Mouse (Mus musculus) R1 (cell line): Measurements from ENCODE around the gene Ing1.
A peak's percentile ranks its signal among the peaks of the same experiment; 100 is the strongest.

Source experiments
- DNase-seq: peaks from one replicate; pipeline ENCODE4 v3.0.0-alpha.2; 2018; ENCODE audit warnings: low read depth, low spot score

Ing1 gene

DNA sequence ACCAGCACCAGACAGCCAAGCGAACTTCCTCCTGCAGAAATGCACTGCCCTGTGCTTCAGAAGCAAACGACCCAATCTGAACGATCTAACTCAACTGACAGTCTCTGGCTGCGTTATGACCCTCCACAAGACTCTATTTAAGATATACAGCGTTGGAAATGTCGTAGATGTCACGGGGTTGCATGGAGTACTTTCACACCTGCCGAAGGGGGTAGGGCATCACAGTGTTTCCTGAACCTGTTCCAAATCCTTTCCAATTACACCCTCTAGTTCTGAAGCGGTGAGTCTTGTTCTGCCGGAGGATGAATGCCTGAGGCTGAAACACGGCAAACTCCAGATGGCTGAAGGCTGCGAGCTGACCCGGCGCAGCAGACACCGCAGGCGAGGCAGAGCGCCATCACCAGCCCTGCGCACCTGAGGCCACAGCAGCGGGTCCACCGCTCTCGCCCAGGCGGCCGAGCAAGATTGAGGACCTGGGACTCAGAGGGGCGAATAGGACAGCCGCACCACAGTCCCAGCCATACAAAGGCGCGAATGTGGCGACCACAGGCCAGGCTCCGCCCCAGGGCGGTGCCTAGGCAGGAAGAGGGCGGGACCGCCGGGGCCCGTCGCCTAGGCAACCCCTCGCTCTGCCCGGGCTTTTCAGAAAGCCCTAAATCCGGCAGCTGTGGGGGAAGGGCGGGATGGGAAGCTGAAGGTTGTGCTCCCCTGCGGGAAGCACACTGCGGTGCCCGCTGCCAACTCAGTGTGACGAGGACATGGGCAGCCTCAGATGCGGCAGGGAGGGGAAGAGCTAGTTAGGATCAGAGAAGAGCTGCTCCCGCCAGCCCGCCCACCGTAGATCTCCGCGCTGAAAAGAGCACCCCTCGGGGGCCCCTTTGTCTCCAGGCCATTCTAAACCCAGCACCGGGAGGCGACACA, at the start of gene Ing1:
Gene Ing1 (plus strand): TSS at position 773 of the 921 bp plus-strand sequence.
- DNase-seq, result peak; percentile 96

DNA sequence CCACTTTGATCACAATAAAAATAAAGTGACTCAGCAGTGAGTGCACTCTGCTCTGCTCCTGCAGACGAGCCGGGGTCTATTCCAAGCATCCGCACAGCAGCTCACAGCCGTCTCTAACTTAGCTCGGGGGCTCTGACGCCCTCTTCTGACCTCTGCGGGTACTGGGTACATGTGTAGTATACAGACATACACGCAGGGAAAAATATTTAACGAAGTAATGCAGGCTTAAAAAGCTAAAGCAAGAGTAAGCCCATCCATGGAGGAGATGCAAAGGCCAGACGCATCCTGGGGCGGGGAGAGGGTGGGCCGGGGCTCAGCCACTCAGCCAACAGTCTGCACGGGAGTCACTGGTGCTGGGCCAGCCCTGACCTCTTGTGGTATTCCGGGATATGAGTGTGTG, 49.3 kb upstream of the Ing1 start:
- DNase-seq, result peak; percentile 43

DNA sequence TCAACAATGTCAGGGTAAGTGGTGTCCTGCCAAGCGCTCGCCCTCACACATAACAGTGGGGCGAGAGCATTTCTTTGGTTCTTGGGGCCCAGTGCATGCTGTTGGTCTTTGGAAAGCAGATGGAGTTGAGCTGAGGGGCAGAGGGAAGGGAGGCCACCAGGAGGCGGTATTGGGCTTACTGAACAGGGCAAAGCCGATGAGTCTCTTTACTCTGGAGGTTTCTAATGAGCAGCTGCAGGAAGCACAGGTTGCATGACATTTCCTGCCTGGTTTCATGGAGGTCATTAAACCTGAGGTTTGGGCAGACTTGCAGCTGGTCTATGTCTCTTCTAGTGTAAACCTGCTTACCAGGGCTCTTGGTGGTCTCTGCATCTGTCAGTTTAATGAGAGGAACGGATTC, 48.6 kb upstream of the Ing1 start:
- DNase-seq, result peak; percentile 77

DNA sequence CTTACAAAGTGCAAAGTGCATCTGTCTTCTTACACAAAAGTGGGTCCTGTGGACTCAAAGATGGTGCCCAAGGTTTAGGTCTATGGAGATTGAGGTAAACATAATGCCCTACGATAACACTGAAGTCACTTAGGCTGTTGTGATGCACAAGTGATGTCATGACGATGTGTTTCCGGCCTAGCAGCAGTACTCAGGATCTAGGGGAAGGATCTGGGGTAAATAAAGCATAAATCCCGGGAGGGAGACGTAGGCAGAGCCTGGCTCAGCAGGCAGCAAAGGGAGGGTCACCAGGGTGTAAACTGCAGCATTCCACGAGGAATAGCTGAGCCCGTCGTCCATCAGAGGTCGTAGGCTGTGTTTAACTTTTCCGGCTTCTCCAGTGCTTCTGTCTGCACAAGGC, 46.5 kb upstream of the Ing1 start:
- peak; percentile 59 for DNase-seq

DNA sequence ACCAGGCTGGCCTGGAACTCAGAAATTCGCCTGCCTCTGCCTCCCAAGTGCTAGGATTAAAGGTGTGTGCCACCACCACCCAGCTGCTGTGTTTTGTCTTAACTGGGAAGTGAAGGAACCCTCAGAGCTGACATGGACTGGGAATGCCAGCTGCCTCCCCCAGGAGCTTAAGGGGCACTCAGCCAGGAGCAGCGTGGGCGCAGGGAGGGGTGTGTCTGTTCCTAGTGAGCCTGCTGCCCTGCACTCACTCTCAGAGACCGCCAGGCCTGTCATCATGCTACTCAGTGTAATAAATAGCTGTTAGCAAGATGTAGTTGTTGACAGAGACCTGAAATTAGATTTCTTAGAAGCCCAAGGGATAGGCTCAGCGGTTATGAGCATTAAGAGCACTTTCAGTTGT, 44.4 kb upstream of the Ing1 start:
- no peak for DNase-seq

DNA sequence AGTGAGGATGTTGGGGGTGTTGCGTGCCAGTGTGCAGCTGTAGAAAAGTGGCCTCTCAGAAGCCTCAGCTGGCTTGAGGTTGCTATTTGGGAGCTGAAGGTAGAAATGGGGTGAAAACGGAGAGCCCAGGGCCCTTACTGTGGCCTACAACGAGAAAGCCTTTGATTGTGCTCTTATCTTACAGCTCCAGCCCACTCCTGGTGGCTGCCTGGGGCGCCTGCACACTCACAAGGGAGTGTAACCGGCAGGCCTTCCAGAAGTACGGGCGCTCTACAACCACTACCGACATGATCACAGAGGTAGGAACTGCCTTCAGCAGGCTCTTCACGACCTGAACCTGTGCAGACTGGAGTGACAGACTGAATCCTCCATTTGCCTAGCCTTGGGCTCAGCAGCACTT, 42.7 kb upstream of the Ing1 start:
- no peak for DNase-seq

DNA sequence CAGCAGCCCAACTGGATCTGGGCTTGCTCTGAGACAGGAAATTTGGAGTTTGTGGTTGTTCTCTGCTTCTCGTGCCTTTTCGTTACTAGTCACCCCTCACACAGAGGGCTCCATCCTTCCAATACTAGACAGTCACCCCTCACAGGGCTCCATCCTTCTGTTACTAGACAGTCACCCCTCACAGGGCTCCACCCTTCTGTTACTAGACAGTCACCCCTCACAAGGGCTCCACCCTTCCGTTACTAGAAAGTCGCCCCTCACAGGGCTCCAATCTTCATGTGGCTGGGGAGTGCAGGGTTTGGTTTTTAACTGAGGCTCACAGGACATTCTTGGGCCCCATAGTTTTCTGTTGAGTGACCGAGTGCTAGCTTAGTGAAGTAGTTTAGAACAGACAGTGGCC, 42.1 kb upstream of the Ing1 start:
- DNase-seq, result peak; percentile 48

DNA sequence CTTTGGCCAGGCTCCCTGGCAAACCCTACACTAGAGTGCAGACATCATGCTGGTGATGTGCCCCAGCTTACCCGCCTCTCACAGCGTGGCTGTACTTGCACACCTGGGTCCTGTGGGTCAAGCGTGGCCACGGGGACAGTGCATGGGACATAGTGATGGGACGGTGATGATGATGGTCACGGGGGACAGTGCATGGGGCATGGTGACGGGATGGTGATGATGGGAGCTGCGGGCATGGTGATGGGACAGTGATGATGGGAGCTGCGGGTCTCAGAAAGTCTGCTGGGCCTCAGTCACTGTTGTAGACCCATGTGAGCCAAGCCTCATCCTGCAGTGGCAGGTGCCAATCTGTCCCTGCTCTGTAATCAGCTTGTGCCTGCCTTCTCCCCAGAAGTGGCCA, 39.1 kb upstream of the Ing1 start:
- DNase-seq, result no peak

DNA sequence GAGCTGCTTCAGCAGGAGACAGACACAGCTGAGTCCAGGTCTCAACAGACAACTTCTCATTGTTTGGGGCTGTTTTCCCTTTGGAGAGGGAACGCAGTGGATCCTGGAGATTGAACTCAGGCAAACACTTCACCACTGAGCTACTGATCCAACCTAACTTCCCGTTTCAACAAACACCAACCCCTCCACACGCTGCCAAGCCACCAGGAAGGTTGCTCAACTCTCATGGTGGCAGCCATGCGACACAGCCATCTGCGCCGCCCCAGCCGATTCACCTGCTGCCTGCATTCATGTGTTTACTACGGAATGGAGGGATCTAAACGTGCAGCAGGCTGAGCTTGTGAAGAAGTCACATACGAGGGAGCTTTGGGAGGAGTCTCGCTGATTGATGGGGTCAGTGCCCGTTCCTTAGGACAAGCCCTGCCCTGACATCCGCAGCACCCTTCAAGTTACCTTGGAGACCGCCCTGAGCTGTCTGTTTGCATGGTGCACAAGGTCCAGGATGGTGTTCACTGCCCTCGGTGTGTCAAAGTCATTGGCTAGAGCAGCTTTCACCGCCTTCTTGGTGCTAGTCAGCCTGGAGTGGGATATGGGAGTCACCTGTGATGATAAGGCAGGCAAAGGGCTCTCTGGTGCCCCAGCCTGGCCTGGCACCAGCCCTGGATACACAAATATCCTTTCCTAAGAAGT, 37.9 kb upstream of the Ing1 start:
- no peak for DNase-seq

DNA sequence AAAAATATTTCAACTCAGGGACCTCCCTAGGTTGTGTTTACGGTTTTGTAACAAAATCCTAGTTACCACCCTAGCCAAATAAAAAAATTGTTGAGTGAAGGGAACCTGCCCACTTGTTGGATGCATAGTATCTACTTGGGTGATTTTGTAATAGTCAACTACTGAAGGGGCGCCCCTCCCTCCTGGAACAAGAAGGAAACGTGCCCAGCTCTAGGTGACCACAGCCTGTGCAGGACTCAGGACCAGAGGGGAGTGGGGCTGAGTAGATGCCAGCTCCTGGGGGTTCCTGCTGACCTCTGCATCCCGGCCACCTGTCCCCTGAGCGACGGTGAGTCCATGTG, 37.3 kb upstream of the Ing1 start:
- no peak for DNase-seq

DNA sequence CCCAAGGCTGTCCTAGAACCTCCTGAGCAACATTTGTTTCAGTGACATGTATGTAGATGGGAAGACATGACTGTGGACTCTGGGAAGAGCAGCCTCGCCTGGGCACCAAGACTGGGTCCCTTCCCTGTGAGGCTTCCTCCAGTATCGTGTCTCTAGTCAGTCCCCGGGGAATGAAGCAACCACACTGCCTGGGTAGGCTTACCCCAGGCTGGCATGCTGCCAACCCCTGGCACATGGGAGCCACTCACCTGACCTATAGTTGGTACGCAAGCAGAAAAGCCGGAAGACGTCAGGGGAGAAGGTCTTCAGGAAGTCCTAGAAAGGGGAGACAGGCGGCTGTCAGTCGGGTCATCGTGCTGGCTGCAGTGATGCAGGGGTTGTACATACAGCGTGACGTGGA, 36.7 kb upstream of the Ing1 start:
- no peak for DNase-seq

DNA sequence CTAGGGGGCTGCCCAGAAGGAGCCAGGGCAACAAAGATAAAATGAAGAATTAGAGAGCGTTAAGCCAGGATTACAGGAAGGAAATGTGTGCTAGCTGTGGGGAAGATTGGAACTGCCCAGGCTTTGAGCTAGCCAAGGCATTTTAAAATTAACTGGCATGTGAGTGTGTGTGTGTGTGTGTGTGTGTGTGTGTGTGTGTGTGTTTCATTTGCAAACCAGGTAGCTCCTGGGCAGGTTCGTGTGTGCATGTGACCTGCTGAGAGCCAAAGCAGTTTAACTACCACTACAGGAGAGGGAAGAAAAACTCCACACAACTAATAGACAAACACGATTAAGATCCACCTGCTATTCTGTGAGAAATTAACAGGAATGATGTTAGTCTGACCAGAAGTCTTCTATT, 32.0 kb upstream of the Ing1 start:
- DNase-seq, result no peak

DNA sequence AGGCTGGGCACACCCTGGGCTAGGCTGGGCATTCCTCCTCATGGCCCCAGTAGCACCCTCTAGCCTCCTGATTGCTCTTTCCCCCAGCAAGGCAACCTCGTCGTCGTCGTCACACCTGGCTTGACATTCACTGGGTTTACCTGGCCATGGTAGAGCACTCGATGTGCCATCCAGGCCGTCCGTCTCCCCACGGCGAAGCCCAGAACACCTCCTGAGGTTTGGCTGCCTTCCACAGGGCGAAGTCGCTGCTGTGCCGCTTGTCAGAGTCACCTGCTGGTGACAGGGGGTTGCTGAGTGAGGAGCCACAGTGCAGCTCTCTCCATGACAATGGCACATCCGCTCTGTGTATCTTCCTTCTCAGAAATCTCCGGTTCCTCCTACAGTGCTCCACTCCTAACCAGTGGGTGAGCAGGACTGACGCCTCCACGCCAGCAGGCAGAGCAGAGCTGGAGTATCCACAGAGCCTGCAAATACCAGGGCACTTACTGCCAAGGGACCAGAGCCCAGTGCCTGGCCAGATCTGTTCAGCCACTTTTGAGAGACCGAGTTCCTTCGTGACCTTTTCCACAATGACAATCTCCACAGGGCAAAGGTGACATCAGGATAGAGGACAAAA, 25.1 kb upstream of the Ing1 start:
- DNase-seq, result peak; percentile 77

DNA sequence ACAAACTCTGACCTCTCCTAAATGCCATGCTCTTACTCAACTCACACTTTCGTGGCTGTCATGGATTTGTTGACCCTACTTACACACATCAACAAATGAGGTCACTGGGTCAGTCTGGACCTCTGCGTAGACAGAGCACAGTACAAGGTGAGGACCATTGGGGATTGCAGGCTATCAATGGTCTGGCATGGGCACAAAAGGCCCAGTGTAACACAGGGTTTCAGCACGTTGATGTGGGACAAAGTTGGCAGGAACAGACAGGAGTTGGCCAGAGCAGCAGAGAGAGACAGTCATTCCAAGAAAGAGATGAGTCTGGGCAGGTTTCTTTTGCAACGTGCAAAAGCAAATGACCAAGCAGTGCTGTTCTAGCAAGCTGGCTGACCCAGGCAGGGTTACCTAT, 24.5 kb upstream of the Ing1 start:
- DNase-seq, result no peak

DNA sequence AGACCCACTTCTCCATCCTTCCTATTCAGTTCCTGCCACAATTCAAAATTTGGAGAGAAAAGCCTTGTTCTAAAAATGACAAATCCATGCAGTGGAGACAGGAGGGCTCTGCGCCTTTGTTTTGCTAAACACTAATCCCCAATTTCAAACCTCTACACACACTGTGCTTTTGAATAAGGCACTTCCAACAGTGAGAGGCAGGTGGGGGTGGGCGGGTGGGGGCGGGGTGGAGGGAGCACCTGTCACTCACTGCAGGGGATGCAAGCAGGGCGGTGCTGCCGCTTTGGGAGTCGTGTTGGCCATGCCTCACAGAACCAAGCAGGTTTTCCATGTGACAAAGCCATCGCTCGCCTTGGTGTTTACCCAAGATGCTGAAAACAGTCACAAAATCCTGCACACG, 20.9 kb upstream of the Ing1 start:
- peak; percentile 83 for DNase-seq

DNA sequence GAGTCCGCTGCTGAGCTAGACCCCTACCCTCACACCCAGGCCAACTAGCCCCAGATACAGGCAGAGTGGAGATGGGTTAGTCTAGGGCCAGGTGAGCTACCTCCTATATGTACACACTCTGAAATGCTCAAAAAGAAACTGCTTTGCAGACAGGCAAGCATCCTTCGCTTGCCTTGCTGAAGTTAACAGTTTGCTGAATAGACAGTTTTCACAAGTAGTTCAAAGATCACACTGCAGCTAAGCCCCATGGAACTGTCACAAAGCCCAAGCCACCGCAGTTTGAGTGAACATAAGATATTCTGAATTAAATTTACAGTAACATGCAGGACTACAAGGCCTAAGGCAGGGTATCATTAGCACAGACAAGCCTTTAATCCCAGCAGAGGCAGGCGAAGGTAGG, 16.3 kb upstream of the Ing1 start:
- no peak for DNase-seq

DNA sequence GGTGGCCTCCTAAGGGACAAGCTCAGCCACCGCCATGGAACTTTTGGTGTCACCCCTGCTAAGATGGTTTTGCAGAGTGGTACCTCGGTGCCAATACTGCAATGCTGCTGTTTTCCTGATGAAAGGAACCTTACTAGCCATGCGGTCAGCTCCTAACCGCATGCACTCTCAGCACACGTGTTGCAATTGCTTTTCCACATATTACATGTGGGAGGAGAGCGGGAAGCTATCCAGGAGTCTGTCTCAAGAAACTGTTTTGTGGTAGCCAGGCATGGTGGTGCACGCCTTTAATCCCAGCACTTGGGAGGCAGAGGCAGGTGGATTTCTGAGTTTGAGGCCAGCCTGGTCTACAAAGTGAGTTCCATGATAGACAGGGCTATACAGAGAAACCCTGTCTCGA, 15.2 kb upstream of the Ing1 start:
- no peak for DNase-seq

DNA sequence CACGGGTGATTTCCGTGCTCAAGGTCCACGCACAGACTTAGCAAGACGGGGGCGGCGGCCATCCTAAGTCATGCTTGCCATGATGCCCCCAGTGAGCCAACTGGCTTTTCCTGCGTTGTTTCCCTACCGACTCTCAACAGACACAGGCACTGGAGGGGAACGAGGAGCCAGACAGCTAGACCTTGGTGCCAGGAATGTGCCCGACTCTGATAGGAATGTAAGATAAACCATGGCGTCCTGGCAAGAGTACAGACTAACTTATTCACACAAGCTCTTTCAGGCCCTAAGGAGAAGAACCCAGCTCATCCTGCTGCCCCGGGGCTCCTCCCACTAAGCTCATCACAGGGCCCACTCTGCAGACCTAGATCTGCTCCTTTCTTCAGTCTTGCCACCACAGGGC, 13.3 kb upstream of the Ing1 start:
- peak; percentile 34 for DNase-seq

DNA sequence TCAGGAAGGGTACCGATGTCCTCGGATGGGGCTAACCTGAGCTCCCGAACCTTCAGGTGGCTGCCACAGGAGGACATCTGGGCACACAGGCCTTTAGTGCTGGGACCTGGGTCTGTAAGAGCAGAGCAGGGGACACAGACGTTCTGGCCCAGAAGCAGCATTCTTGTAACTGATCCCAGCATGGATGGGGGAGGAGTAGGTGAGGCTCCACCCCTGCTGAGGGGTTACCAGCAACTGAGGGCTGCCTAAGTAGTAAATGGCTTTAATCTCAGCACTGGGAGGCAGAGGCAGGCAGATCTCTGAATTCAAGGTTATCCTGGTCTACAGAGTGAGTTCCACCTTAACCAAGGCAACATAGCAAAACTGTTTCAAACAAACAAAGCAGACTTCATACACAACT, 12.5 kb upstream of the Ing1 start:
- DNase-seq, result peak; percentile 79

DNA sequence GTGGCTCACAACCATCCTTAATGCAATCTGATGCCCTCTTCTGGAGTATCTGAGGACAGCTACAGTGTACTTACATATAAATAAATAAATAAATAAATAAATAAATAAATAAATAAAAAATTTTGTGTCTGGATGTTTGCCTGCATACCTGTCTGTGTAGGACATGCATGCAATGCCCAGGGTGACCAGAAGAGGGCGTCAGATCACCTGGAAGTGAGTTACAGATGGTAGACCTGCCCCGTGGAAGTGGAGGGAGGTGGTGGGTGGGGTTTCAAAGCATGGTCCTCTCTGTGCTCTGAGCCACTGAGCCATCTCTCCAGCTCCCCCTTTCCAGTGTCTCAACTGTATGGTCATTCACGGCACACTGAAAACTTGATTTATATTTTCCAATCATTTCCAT, 11.0 kb upstream of the Ing1 start:
- peak; percentile 89 for DNase-seq

DNA sequence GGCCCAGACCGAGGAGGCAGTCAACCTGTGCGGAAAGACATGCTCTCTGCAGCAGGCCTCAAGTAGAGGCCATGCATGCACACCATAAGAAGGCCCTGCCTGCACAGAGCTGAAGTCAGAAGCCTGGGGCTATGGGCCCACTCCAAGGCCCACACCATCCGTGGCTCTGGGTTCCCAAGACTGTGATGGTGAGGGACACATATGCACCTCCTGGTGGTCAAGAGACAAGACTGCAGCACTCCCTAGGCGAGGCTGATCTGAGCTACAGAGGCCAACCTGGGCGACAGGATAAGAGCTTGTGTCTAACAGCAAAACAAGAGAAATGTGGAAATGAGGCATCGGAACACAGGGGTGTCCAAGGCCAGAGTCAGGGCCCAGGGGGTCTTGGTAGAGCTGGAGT, 8.3 kb upstream of the Ing1 start:
- peak; percentile 87 for DNase-seq

DNA sequence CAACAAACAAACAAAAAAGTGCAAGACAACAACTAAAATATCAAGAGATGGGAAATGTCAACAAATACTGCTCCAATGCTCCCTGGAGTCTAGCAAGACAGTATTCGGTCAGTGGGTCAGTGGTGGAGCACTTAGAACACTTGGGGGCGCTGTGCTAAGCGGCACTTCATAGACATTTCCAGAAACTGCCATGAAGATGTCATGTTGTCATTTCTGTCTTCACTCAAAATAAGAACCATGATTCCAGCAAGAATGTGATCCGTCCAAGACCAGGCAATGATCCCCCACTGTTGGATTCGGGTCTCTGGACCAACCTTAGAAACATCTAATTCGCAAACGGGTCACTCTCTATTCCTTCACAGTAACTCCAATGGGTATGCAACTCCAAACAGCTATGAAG, 5.7 kb upstream of the Ing1 start:
- peak; percentile 86 for DNase-seq
